In genomic region chr2:130068228-130068627, GRCm38 (mm10) we compare ENCODE assay signal across 10 mouse cellular contexts. TPM values are rescaled to one million over a fixed set of nuclear protein-coding genes. Genes with fewer than 3 reads are reported as not detected.
DNase-seq lines count a peak whose midpoint lies in the region; ATAC-seq and TF ChIP-seq lines count a peak whose summit lies in the region.
"Had no signal": no experiment of that assay in that cellular context is flagged by ENCODE, and none has a peak within 500 bp of the region (broad histone marks: within the 10 kb centered on the region; RNA-seq: fewer than 3 reads in every experiment).

No protein-coding gene starts in this region.

- no peak overlapping the region for H3K4me2 ChIP-seq in forebrain, embryonic 14.5 days (ENCODE audit: low read length)
- no peak overlapping the region for H3K4me2 ChIP-seq in forebrain, embryonic 12.5 days
- no peak overlapping the region for H3K4me2 ChIP-seq in lung, postnatal 0 days (replicated peaks; ENCODE audit: low read depth, low read length)
- H3K4me2 ChIP-seq: hindbrain, embryonic 15.5 days; midbrain, embryonic 12.5 days had no signal

- no peak for TF ChIP-seq EP300 in lung, postnatal 0 days (IDR thresholded peaks at IDR 0.05)

- ATAC-seq in forebrain, embryonic 14.5 days: peak; percentile 32; the same call in 1 of the 2 replicates
- no peak for ATAC-seq in forebrain, embryonic 12.5 days (ENCODE audit: low FRiP score)
- ATAC-seq in lung, postnatal 0 days: no peak

- WGBS in forebrain, embryonic 14.5 days: 22% methylated on average over 3 of the region's 3 CpGs
- WGBS in forebrain, embryonic 12.5 days: 30% methylated on average over 3 of the region's 3 CpGs
- WGBS in lung, postnatal 0 days: 15% methylated on average over 3 of the region's 3 CpGs

- peak; percentile 78 for TF ChIP-seq CTCF in lung, postnatal 0 days (IDR thresholded peaks at IDR 0.05)

- H3K4me3 ChIP-seq in forebrain, embryonic 14.5 days (ENCODE audit: low read depth, low read length): no peak overlapping the region
- H3K4me3 ChIP-seq in forebrain, embryonic 12.5 days (replicated peaks): no peak overlapping the region
- H3K4me3 ChIP-seq in lung, postnatal 0 days (ENCODE audit: low read depth, low read length): no peak overlapping the region
- H3K4me3 ChIP-seq: hindbrain, embryonic 15.5 days; midbrain, embryonic 12.5 days had no signal

- H3K27me3 ChIP-seq in forebrain, embryonic 14.5 days (replicated peaks; ENCODE audit: control insufficient read depth, insufficient read depth, low read length): no peaks in the 10 kb centered on the region
- H3K27me3 ChIP-seq in forebrain, embryonic 12.5 days: no peaks in the 10 kb centered on the region
- H3K27me3 ChIP-seq in lung, postnatal 0 days (replicated peaks; ENCODE audit: insufficient read depth, low read length): no peaks in the 10 kb centered on the region
- H3K27me3 ChIP-seq: hindbrain, embryonic 15.5 days; midbrain, embryonic 12.5 days had no signal

- no peaks in the 10 kb centered on the region for H3K4me1 ChIP-seq in forebrain, embryonic 14.5 days (ENCODE audit: control insufficient read depth, insufficient read depth, low read length)
- H3K4me1 ChIP-seq in forebrain, embryonic 12.5 days: no peaks in the 10 kb centered on the region
- H3K4me1 ChIP-seq in lung, postnatal 0 days (ENCODE audit: insufficient read depth, low read depth, low read length): no peaks in the 10 kb centered on the region
- H3K4me1 ChIP-seq: hindbrain, embryonic 15.5 days; midbrain, embryonic 12.5 days had no signal

- H3K9ac ChIP-seq in forebrain, embryonic 14.5 days (ENCODE audit: low read length): no peak overlapping the region
- H3K9ac ChIP-seq in forebrain, embryonic 12.5 days: no peak overlapping the region
- H3K9ac ChIP-seq in lung, postnatal 0 days (replicated peaks; ENCODE audit: low read depth): no peak overlapping the region
- H3K9ac ChIP-seq: hindbrain, embryonic 15.5 days; midbrain, embryonic 12.5 days had no signal

- no peaks in the 10 kb centered on the region for H3K36me3 ChIP-seq in forebrain, embryonic 14.5 days (ENCODE audit: control insufficient read depth, insufficient read depth, low read length)
- no peaks in the 10 kb centered on the region for H3K36me3 ChIP-seq in forebrain, embryonic 12.5 days (replicated peaks)
- H3K36me3 ChIP-seq in lung, postnatal 0 days (ENCODE audit: insufficient read depth, low read length): no peaks in the 10 kb centered on the region
- H3K36me3 ChIP-seq: hindbrain, embryonic 15.5 days; midbrain, embryonic 12.5 days had no signal

- H3K27ac ChIP-seq in forebrain, embryonic 14.5 days (ENCODE audit: low read depth, low read length): no peak overlapping the region
- H3K27ac ChIP-seq in forebrain, embryonic 12.5 days: no peak overlapping the region
- no peak overlapping the region for H3K27ac ChIP-seq in lung, postnatal 0 days (ENCODE audit: low read length)
- H3K27ac ChIP-seq: hindbrain, embryonic 15.5 days; midbrain, embryonic 12.5 days had no signal

- peak; percentile 71 for DNase-seq in forebrain, embryonic 14.5 days (ENCODE audit: low spot score)
- peak; percentile 49 for DNase-seq in lung, postnatal 0 days (ENCODE audit: low spot score)
- no peak for DNase-seq in lung, adult 18-20 months
- peak; percentile 63 for DNase-seq in brain, adult 2 months (ENCODE audit: low read depth, low spot score)
- DNase-seq in layer of hippocampus, adult 11-12 months (ENCODE audit: low spot score): peak; percentile 68
- peak; percentile 33 for DNase-seq in right cerebral cortex, postnatal 4 days
- no peak for DNase-seq in gastrocnemius, postnatal 25 days

- H3K9me3 ChIP-seq in forebrain, embryonic 14.5 days (replicated peaks; ENCODE audit: control insufficient read depth, low read length): no peaks in the 10 kb centered on the region
- no peaks in the 10 kb centered on the region for H3K9me3 ChIP-seq in forebrain, embryonic 12.5 days
- H3K9me3 ChIP-seq in lung, postnatal 0 days (ENCODE audit: low read length): no peaks in the 10 kb centered on the region
- H3K9me3 ChIP-seq: hindbrain, embryonic 15.5 days; midbrain, embryonic 12.5 days had no signal

RNA-seq across cellular contexts. Expression of gene Tgm6, which starts 44.0 kb away (rescaled TPM):
- polyA plus RNA-seq in forebrain, embryonic 14.5 days (2014; fragmentation: Nextera tagmentation; extraction: Ambion mirVana): 0.17 and 0.21 TPM in 2 replicates
- 0.06 TPM in 2 replicates for polyA plus RNA-seq in forebrain, embryonic 12.5 days (2016; fragmentation: Nextera tagmentation; extraction: Ambion mirVana)
- not detected in 2 replicates for polyA plus RNA-seq in lung, postnatal 0 days (2015; fragmentation: Nextera tagmentation; extraction: Ambion mirVana)
- total RNA-seq in gastrocnemius, postnatal 25 days (2021): not detected
- polyA plus RNA-seq: hindbrain, embryonic 15.5 days; midbrain, embryonic 12.5 days had no signal

RNA-seq across cellular contexts. Expression of gene Tgm3, which starts 56.1 kb away (rescaled TPM):
- not detected in 2 replicates for polyA plus RNA-seq in forebrain, embryonic 14.5 days (2014; fragmentation: Nextera tagmentation; extraction: Ambion mirVana)
- polyA plus RNA-seq in forebrain, embryonic 12.5 days (2016; fragmentation: Nextera tagmentation; extraction: Ambion mirVana): not detected in 2 replicates
- polyA plus RNA-seq in lung, postnatal 0 days (2015; fragmentation: Nextera tagmentation; extraction: Ambion mirVana): not detected in 2 replicates
- total RNA-seq in gastrocnemius, postnatal 25 days (2021): not detected
- polyA plus RNA-seq: hindbrain, embryonic 15.5 days had no signal

Comparison
In these comparisons a context has a peak if more than half of its experiments do, and no peak if none do; other contexts are left out.
1. DNase-seq: peak in forebrain, embryonic 14.5 days (single experiment), lung, postnatal 0 days (single experiment), brain, adult 2 months (single experiment), layer of hippocampus, adult 11-12 months (single experiment) and right cerebral cortex, postnatal 4 days (single experiment); none in lung, adult 18-20 months (0 of 2) and gastrocnemius, postnatal 25 days (single experiment).